Mouse (Mus musculus): Measurements from ENCODE around the gene Kcnj16.

DNA sequence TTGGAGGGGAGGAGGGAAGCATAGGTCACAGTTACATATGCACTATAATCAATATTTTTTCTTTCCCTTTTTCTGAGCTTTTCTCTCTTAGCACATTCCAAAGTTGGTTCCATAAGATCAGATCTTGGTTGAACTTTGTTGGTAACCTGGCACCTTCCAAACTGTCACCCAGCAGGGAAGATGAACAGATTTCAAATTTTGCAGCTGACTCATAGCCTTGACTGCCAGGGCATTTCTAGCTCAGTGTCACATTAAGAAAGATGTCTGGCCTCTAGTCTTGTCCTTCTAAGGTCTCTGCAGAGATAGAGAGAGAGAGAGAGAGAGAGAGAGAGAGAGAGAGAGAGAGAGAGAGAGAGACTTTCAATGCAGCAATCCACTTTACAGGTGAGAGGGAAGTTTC, 106.3 kb downstream of the Kcnj16 start:
- TF ChIP-seq CTCF (IDR thresholded peaks at IDR 0.05; ENCODE audit: low read depth, low read length) (no peak), POLR2A (IDR thresholded peaks at IDR 0.05; ENCODE audit: borderline replicate concordance, low read depth, low read length) (no peak)
